Mouse (Mus musculus): Measurements from ENCODE around the gene Tmtc1.

DNA sequence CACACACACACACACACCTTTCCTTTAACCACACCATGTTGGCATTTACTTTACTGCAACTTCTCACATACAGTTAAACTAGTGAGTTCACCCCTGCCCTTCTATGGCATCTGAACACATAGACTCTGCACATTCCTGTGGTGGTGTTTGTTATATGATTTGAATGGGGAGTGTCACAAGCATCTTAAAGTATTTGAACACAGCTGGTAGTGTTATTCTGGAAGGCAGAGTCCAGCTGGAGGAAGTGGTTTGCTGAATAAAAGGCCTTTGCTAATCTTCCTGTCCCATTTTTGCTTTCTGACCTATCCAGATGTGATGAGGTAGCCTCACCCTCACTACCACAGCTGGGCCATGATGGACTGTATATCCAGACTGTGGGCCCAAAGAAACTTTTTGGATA is 125.5 kb downstream of the Tmtc1 start:
- no peak for TF ChIP-seq CTCF (IDR thresholded peaks at IDR 0.05; ENCODE audit: low read depth)
- TF ChIP-seq EP300 (optimal IDR thresholded peaks at IDR 0.05): no peak

All from stomach, postnatal 0 days (tissue).